Mouse (Mus musculus) liver, embryonic 14.5 days (tissue): ENCODE data around the gene Cers5.

Experiments
- CTCF ChIP-seq: IDR thresholded peaks from 2 replicates; pipeline ENCODE4 v1.5.1; 2016; ENCODE audit warnings: antibody characterized with exemption, low read depth, control low read depth
- EP300 ChIP-seq: IDR thresholded peaks from 2 replicates; pipeline ENCODE4 v1.6.1; 2016; ENCODE audit warnings: antibody characterized with exemption, low read depth

DNA sequence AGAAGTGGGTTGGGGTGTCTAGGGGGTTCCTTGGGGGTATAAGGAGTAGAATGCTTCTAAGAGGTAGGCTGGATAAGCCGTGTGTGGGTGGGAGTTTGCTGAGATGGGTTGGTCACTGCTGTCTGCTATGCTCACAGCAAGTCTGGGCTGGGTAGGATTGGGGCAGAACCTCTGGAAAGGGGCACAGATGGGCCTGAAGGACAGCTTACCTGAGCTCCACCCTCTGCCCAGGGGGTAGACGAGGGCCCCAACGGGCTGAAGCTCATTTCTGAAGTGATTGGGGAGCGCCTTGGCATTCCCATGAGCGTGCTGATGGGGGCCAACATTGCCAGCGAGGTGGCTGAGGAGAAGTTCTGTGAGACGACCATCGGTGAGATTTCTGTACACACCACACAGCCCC, 52.8 kb downstream of the Cers5 start:
- no peak for TF ChIP-seq CTCF
- no peak for TF ChIP-seq EP300
